Mouse (Mus musculus): ENCODE data around the gene Sfxn3. TPM values are rescaled to one million over a fixed set of nuclear protein-coding genes. Genes with fewer than 3 reads are reported as not detected.
A peak's percentile ranks its signal among the peaks of the same experiment; 100 is the strongest.

The Sfxn3 gene
- polyA plus RNA-seq, 1 experiment from 2014 or later = 19.2 TPM

DNA sequence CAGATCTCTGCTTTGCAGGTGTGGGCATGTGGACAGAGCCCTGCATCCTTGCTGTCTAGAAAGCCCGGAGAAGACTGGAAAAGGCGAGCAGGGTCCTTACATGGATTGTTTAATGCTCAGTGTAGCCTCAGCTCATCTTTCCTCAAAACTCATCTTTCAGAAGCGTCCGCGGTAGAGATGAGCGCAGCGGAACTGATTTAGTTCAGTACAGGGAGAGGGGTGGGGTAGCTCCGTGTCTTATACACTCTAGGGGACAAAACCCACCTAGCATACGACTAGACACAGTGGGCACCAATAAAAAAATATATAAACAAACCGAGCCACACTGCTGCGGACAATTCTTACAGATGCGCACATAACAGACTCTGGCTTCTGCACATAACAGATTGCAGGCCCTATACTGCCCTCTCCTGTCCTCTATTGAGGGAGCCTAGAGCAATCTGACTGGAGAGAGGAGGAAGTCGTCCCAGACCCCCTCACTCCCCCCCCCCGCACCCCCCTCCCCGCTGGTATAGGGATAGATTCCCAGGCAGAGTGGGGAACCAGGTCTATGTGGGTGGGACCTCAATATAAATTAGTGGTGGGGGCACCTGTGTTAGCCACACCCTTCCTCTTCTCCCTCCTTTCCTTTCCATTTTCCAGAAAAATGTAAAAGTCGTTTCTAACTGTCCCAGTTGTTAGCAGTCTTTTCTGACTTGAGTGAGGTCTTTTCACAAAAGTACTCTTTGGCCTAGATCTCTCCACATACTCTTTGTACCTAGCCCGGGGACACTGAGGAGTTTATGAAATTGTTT, 31.9 kb downstream of the Sfxn3 start:
- Histone ChIP-seq H3K27ac (no peak overlapping the region), H3K27me3 (peaks cover 85% of the 10 kb centered on the region), H3K4me2 (peak overlapping the region; percentile 57), H3K9me3 (no peaks in the 10 kb centered on the region), H3K36me3 (no peaks in the 10 kb centered on the region), H3K4me1 (replicated peaks) (peaks cover 64% of the 10 kb centered on the region), H3K9ac (replicated peaks) (peak overlapping the region; percentile 18; the same call in 1 of the 2 replicates), H3K4me3 (replicated peaks) (peak overlapping the region; percentile 34)
- WGBS = 9% methylated on average over 17 of the region's 17 CpGs
- no peak for ATAC-seq (ENCODE audit: insufficient number of reproducible peaks, insufficient read depth, low FRiP score, low TSS enrichment, low read depth)

DNA sequence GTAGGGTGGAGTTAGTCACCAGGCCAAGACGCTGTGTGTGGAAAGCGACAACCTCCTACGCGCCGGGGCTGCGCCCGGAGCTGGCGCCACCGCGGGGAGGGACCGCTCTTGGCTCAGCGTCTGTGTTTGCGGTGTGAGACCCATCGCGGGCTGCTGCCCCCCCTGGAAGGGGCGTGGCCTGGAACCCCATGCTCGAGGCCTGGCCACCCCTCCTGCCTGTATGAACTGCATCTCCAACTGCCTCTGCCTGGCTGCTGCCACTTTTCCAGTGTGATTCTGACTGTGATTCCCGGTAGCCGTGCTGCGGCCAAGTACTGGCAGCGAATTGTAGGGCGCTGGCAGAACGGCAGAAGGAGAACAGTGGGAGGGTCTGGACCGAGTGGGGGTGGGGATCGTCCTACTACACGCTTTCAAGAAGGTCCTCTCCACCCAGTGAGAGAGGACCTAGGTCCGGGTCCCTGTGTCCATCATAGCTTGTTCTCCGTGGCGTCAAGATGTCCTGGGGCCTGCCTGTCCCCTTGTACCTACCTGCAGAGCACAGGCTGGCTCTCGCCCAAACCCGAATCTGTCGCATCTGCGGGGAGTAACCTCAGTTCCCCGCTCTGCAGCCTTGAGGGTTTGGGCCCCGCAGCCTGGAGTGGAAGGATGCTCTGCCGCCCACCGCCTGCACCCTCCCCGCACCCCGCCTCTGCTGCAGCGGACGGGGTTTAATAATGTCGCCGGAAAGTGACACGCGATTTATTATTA, 32.6 kb downstream of the Sfxn3 start:
- peak overlapping the region; percentile 57 for H3K4me2 ChIP-seq
- H3K4me1 ChIP-seq (replicated peaks) = peaks cover 65% of the 10 kb centered on the region
- WGBS = under 1% methylated on average over 45 of the region's 45 CpGs
- peaks cover 91% of the 10 kb centered on the region for H3K27me3 ChIP-seq
- peak overlapping the region; percentile 34 for H3K4me3 ChIP-seq (replicated peaks)
- H3K27ac ChIP-seq = no peak overlapping the region
- peak overlapping the region; percentile 18; the same call in 1 of the 2 replicates for H3K9ac ChIP-seq (replicated peaks)
- ATAC-seq (ENCODE audit: insufficient number of reproducible peaks, insufficient read depth, low FRiP score, low TSS enrichment, low read depth) = no peak
- no peaks in the 10 kb centered on the region for H3K36me3 ChIP-seq
- H3K9me3 ChIP-seq = no peaks in the 10 kb centered on the region

DNA sequence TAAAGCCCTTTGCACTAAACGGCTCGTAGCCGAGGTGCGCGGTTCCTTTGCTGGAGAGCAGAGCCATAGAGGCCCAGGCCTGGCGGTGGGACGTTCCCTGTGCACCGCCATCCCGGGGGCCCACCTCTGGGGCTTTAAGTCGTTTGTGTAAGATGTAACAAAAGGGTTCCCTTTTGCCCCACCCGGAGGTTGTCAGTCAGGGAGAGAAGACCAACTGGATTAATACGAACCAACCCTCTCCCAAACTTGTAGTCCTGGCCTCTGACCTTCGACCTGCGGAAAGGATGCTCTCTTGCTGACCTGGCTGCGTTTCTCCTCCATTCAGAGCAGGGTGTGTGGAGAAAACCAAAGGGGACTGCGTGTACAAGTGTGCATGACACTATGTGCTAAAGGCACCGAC, 33.4 kb downstream of the Sfxn3 start:
- H3K27me3 ChIP-seq = peaks cover 93% of the 10 kb centered on the region
- peak overlapping the region; percentile 34 for H3K4me3 ChIP-seq (replicated peaks)

DNA sequence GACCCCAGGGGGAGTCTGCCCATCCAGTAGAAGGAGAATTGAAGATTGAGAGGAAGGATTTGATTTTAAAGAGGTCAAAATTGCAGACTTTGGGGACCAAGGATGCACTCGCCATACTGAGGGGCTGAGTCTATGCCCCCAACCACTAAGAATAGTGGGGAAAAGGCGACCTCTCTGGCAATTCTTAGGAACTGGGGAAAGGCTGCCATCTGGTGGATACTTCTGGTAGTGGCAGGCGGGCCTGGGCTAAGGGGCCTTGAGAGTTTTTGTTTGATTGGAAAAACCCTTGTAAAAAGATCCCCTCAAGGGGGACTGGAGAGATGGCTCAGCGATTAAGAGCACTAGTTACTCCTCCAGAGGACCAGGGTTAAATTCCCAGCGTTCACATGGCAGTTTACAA, 34.0 kb downstream of the Sfxn3 start:
- WGBS = 4% methylated on average over 5 of the region's 5 CpGs
- Histone ChIP-seq H3K9ac (replicated peaks) (no peak overlapping the region), H3K4me3 (replicated peaks) (peak overlapping the region; percentile 34; the same call in 1 of the 2 replicates), H3K27me3 (peaks cover 93% of the 10 kb centered on the region), H3K36me3 (no peaks in the 10 kb centered on the region), H3K9me3 (no peaks in the 10 kb centered on the region), H3K27ac (no peak overlapping the region), H3K4me1 (replicated peaks) (peaks cover 55% of the 10 kb centered on the region), H3K4me2 (peak overlapping the region; percentile 57)
- ATAC-seq (ENCODE audit: insufficient number of reproducible peaks, insufficient read depth, low FRiP score, low TSS enrichment, low read depth) = no peak

More for the DNA sequence above, 33.4 kb downstream of the Sfxn3 start:
- Histone ChIP-seq H3K27ac (no peak overlapping the region), H3K9me3 (no peaks in the 10 kb centered on the region), H3K9ac (replicated peaks) (peak overlapping the region; percentile 13; the same call in 1 of the 2 replicates), H3K4me1 (replicated peaks) (peaks cover 61% of the 10 kb centered on the region), H3K36me3 (no peaks in the 10 kb centered on the region), H3K4me2 (peak overlapping the region; percentile 57)
- 2% methylated on average over 17 of the region's 17 CpGs for WGBS
- ATAC-seq (ENCODE audit: insufficient number of reproducible peaks, insufficient read depth, low FRiP score, low TSS enrichment, low read depth) = no peak

DNA sequence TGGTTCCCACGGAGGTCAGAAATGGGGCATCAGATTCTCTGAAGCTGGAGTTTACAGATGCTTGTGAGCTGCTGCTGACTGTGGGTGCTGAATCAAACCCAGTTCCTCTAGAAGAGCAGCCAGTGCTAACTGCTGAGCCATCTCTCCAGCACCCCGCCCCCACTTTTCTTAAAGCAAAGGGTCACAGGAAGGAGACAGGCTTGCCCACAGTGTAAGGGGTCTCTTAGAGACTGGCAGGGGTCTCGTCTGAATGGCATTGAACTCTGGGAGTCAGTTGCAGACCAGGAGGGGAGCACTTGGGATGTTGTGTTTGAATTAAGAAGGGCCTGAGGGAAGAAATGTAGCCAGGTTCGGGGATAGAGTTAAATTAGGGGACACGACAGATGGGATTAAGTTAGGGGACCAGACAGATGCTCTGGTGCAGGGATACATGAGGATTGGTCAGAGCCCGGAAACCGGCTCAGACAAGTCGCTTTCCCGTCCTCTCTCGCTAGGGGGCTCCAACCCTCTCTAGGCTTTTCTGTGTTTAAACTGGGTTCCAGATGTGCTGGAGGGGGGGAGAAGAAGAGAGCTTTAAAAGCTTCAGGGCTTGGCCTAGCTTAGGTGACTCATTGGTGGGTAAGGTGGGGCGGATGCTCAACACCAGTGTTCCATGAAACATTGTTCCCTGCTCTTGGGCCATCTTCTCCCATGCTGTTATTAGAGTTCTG, 34.7 kb downstream of the Sfxn3 start:
- WGBS = 20% methylated on average over 11 of the region's 11 CpGs
- no peak overlapping the region for H3K4me2 ChIP-seq
- H3K9ac ChIP-seq (replicated peaks) = no peak overlapping the region
- no peak overlapping the region for H3K27ac ChIP-seq
- H3K36me3 ChIP-seq = no peaks in the 10 kb centered on the region
- ATAC-seq (ENCODE audit: insufficient number of reproducible peaks, insufficient read depth, low FRiP score, low TSS enrichment, low read depth) = no peak
- H3K9me3 ChIP-seq = no peaks in the 10 kb centered on the region
- peaks cover 93% of the 10 kb centered on the region for H3K27me3 ChIP-seq
- H3K4me3 ChIP-seq (replicated peaks) = no peak overlapping the region
- H3K4me1 ChIP-seq (replicated peaks) = peaks cover 48% of the 10 kb centered on the region

DNA sequence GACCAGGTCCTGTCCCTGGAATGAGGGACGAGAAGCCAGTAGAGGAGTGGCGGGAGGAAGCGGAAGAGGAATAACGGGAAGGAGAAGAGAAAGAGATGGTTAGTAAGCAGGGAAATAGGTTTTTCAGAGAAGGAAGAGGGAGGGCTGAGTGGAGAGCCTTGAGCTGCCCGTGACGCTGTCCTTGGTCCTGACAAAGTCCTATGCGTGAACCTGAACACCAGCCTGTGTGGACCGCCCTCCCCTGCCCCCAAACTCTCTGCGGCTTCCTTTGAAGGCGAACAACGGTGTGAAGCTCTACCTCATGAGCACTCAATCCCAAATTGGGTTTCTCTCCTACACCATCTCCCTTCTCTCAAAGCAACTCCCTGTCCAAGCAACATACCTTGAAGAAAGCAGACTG, 50.6 kb downstream of the Sfxn3 start:
- Histone ChIP-seq H3K4me3 (replicated peaks) (no peak overlapping the region), H3K36me3 (no peaks in the 10 kb centered on the region), H3K4me1 (replicated peaks) (no peaks in the 10 kb centered on the region), H3K9ac (replicated peaks) (no peak overlapping the region), H3K27ac (no peak overlapping the region), H3K27me3 (peaks cover 39% of the 10 kb centered on the region), H3K9me3 (no peaks in the 10 kb centered on the region), H3K4me2 (no peak overlapping the region)
- no peak for ATAC-seq (ENCODE audit: insufficient number of reproducible peaks, insufficient read depth, low FRiP score, low TSS enrichment, low read depth)
- 24% methylated on average over 11 of the region's 11 CpGs for WGBS

DNA sequence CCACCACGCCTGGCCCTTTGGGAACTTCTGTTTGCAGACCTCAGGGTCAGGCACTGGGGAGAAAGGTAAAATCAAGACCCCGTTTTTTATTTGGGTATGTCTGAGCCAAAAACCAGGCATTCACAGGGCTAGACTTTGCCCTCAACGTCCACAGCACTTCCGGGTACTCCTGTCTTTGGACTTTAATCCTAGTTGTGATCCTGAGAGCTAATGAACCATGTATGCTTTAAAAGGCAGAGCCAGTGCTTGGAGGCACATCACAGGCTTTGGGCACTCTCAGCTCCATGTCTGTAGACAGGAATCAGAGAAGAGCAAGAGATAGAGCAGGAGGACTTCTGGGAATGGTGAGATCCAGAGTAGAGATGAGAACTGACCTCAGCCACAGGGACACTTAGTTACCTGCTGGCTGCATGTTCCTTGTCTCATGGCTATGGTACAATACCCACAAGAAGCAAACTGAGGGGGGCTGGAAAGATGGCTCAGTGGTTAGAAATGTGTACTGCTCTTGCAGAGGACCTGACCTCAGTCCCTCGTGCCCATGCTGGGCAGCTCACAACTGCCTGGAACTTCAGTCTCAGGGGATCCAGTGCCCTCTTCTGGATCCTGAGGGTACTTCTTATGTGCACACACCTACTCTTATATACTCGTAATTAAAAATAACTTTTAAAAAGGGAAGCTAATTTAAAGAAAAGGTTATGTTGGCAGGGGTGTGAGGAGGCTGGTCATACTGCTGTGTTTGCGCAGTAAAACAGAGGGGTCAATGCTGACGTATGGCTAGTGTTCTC, 53.4 kb downstream of the Sfxn3 start:
- H3K4me1 ChIP-seq (replicated peaks) = no peaks in the 10 kb centered on the region
- H3K9ac ChIP-seq (replicated peaks) = no peak overlapping the region
- WGBS = 75% methylated on average over 8 of the region's 8 CpGs
- no peak overlapping the region for H3K4me3 ChIP-seq (replicated peaks)
- H3K27ac ChIP-seq = no peak overlapping the region
- no peak for ATAC-seq (ENCODE audit: insufficient number of reproducible peaks, insufficient read depth, low FRiP score, low TSS enrichment, low read depth)
- peaks cover 67% of the 10 kb centered on the region for H3K27me3 ChIP-seq
- no peaks in the 10 kb centered on the region for H3K36me3 ChIP-seq
- no peak overlapping the region for H3K4me2 ChIP-seq
- no peaks in the 10 kb centered on the region for H3K9me3 ChIP-seq

DNA sequence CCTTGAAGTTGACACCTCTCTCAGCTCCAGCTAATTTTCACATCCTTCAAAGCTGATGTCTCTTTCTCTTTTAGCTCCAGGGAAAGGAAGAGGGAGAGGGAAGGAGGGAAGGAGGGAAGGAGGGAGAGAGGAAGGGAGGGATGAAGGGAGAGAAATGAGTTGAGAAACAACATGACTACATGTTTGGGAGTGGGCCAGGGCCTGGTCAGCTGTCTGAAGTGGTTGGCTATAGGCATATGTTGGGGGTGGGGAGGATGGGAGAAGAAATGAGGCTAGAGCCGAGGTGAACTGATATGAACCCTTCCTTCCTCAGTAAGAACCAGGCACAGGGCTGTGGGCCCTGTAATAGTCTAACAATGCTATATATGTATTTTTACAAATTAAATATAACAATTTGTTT, 58.3 kb downstream of the Sfxn3 start:
- Histone ChIP-seq H3K27me3 (peaks cover 65% of the 10 kb centered on the region), H3K4me1 (replicated peaks) (peaks cover 8% of the 10 kb centered on the region), H3K27ac (no peak overlapping the region), H3K4me3 (replicated peaks) (no peak overlapping the region), H3K9me3 (no peaks in the 10 kb centered on the region; the same call in 1 of the 2 replicates), H3K9ac (replicated peaks) (no peak overlapping the region), H3K36me3 (no peaks in the 10 kb centered on the region), H3K4me2 (no peak overlapping the region)
- WGBS = 20% methylated on average over 1 of the region's 1 CpGs
- ATAC-seq (ENCODE audit: insufficient number of reproducible peaks, insufficient read depth, low FRiP score, low TSS enrichment, low read depth) = no peak

All from limb, embryonic 12.5 days (tissue).